Mouse (Mus musculus): Measurements from ENCODE around the gene Fam43b. TPM values are rescaled to one million over a fixed set of nuclear protein-coding genes. Genes with fewer than 3 reads are reported as not detected.

The Fam43b gene
- total RNA-seq, 2 experiments from 2014 or later: not detected

- no peak for DNase-seq (ENCODE audit: low spot score in 2 of 2)
Observed at GRCm38 (mm10) chr4:138353438-138354171, 42.7 kb downstream of the Fam43b start.

- DNase-seq (ENCODE audit: low spot score in 2 of 2): no peak
Observed at GRCm38 (mm10) chr4:138352692-138353091, 43.6 kb downstream of the Fam43b start.

- no peak for DNase-seq (ENCODE audit: low spot score in 2 of 2)
Observed at GRCm38 (mm10) chr4:138351821-138352220, 44.5 kb downstream of the Fam43b start.

- no peak for DNase-seq (ENCODE audit: low spot score in 2 of 2)
Observed at GRCm38 (mm10) chr4:138348716-138349115, 47.6 kb downstream of the Fam43b start.

- DNase-seq (ENCODE audit: low spot score in 2 of 2): no peak
Observed at GRCm38 (mm10) chr4:138347280-138347679, 49.0 kb downstream of the Fam43b start.

DNA sequence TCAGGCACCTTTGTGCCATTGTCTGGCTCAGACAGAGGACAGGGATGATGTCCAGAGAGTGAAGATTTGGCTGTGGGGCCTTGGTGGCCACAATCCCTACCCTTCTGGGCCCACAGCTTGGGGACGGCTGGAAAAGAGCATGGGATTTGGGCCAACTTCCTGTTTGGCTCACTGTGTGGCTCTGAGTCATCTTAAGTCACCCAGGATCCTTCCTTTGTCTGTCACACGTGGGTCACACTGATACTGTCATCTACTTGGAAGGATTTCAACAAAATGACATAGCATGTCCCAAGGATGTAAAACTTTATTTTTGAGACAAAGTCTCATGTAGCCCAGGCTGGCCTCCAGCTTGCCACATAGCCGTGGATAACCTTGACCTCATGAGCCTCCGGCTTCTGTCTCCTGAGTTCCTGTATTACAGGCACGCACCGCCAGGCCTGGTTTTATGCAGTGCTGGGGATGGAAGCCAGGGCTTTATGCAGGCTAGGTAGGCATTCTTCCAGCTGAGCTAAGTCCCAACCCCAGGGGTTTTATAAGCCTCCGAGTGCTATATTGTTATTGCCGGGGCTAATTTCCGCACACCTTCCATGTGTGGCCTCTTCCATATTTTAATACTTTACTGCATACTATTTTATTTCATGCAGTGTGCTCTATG, 51.3 kb downstream of the Fam43b start:
- no peak for DNase-seq (ENCODE audit: low spot score in 2 of 2)

Other genes starting within 250 kb of the Fam43b start
- 100 to 1,000 TPM; 102 to 108 TPM for gene Hp1bp3, start 180.2 kb downstream of the Fam43b start, total RNA-seq (2021)
- gene Sh2d5, start 146.1 kb downstream of the Fam43b start, total RNA-seq (2021): under 1 TPM in 1 of 2 experiments, not detected in 1; 0.39 TPM
- gene Kif17, start 146.1 kb downstream of the Fam43b start, total RNA-seq (2021): under 1 TPM; 0.34 TPM
- 100 to 1,000 TPM; 106 to 115 TPM for gene Ddost, start 91.8 kb downstream of the Fam43b start, total RNA-seq (2021)
- gene Pink1, start 70.2 kb downstream of the Fam43b start, total RNA-seq (2021): 100 to 1,000 TPM; 170 to 188 TPM
- 1 to 10 TPM; 2.1 to 2.4 TPM for gene Cda, start 28.5 kb downstream of the Fam43b start, total RNA-seq (2021)
- 10 to 100 TPM; 30.1 to 33.2 TPM for gene Mul1, start 38.1 kb upstream of the Fam43b start, total RNA-seq (2021)
- 10 to 100 TPM in 1 of 2 experiments, 1 to 10 TPM in 1; 8.1 to 10.5 TPM for gene Camk2n1, start 57.8 kb upstream of the Fam43b start, total RNA-seq (2021)
- not detected for gene Vwa5b1, start 239.4 kb upstream of the Fam43b start, total RNA-seq (2021)